Mouse (Mus musculus) heart, embryonic 15.5 days (tissue): ENCODE measurements around the gene Ciita. TPM values are rescaled to one million over a fixed set of nuclear protein-coding genes. Genes with fewer than 3 reads are reported as not detected.
A peak's percentile ranks its signal among the peaks of the same experiment; 100 is the strongest.

Experiments used
- ATAC-seq: fragments of 200-750 bp; cut with Nextera tagmentation; replicated peaks from 2 replicates; pipeline ENCODE4 v1.8.0; 2017; ENCODE audit warnings: low read depth, moderate TSS enrichment; ENCODE audit not compliant: insufficient number of reproducible peaks, insufficient read depth, low FRiP score
- H3K27ac ChIP-seq: fragments of 300-500 bp; sonication (generic); 2 replicates; pipeline ENCODE4 v1.5.1; 2015; ENCODE audit warnings: mild to moderate bottlenecking, inconsistent platforms
- H3K27me3 ChIP-seq: fragments of 300-500 bp; sonication (generic); 2 replicates; pipeline ENCODE4 v1.6.1; 2015; ENCODE audit warnings: inconsistent platforms
- H3K36me3 ChIP-seq: fragments of 300-500 bp; sonication (generic); 2 replicates; pipeline ENCODE4 v1.6.1; 2015; ENCODE audit warnings: mild to moderate bottlenecking, inconsistent platforms
- H3K4me1 ChIP-seq: fragments of 300-500 bp; sonication (generic); replicated peaks from 2 replicates; pipeline ENCODE4 v1.6.1; 2015; ENCODE audit warnings: inconsistent platforms
- H3K4me2 ChIP-seq: fragments of 300-500 bp; sonication (generic); 2 replicates; pipeline ENCODE4 v1.6.1; 2015; ENCODE audit warnings: inconsistent platforms, mild to moderate bottlenecking, moderate library complexity
- H3K4me3 ChIP-seq: fragments of 300-500 bp; sonication (generic); 2 replicates; pipeline ENCODE4 v1.5.1; 2015; ENCODE audit warnings: mild to moderate bottlenecking, inconsistent platforms
- H3K9ac ChIP-seq: fragments of 300-500 bp; sonication (generic); 2 replicates; pipeline ENCODE4 v1.6.1; 2015; ENCODE audit warnings: mild to moderate bottlenecking, inconsistent platforms
- H3K9me3 ChIP-seq: fragments of 300-500 bp; sonication (generic); replicated peaks from 2 replicates; pipeline ENCODE4 v1.6.1; 2016; ENCODE audit warnings: inconsistent platforms
- WGBS: fragments of 180-500 bp; shearing (Covaris S2); methylation state at CpG from one replicate; pipeline ENCODE4 v1.1.7; 2015; ENCODE audit warnings: mixed read lengths; 5-methylcytosine and 5-hydroxymethylcytosine counted together
- polyA plus RNA-seq: library from polyadenylated mRNA; unstranded; fragments of >200 nt; fragmentation: Nextera tagmentation; extraction: Ambion mirVana; gene quantifications from 2 replicates; pipeline ENCODE4 v1.2.1, GENCODE M21; 2015

Ciita gene
- polyA plus RNA-seq, 1 experiment from 2014 or later = 0.53 TPM

- H3K9me3 ChIP-seq = no peaks in the 10 kb centered on the region
- H3K4me3 ChIP-seq = no peak overlapping the region
- 42% methylated on average over 3 of the region's 3 CpGs for WGBS
- peak overlapping the region; percentile 11; the same call in 1 of the 2 replicates for H3K27ac ChIP-seq
- no peak overlapping the region for H3K4me2 ChIP-seq
- H3K36me3 ChIP-seq = 0 out of 2 replicates have a peak, but pooled peaks cover 2% of the 10 kb centered on the region
- H3K9ac ChIP-seq = no peak overlapping the region
- peaks cover 76% of the 10 kb centered on the region for H3K4me1 ChIP-seq
- no peaks in the 10 kb centered on the region for H3K27me3 ChIP-seq
- no peak for ATAC-seq
Observed at GRCm38 (mm10) chr16:10536961-10537360, 57.1 kb downstream of the Ciita start.

- Histone ChIP-seq H3K9me3 (no peaks in the 10 kb centered on the region), H3K4me2 (peak overlapping the region; percentile 85), H3K36me3 (no peaks in the 10 kb centered on the region), H3K4me3 (peak overlapping the region; percentile 76), H3K4me1 (peaks cover 55% of the 10 kb centered on the region), H3K27me3 (no peaks in the 10 kb centered on the region), H3K27ac (peak overlapping the region; percentile 92), H3K9ac (peak overlapping the region; percentile 80)
- 57% methylated on average over 16 of the region's 16 CpGs for WGBS
- no peak for ATAC-seq
Observed at GRCm38 (mm10) chr16:10540763-10541597, 61.1 kb downstream of the Ciita start.

DNA sequence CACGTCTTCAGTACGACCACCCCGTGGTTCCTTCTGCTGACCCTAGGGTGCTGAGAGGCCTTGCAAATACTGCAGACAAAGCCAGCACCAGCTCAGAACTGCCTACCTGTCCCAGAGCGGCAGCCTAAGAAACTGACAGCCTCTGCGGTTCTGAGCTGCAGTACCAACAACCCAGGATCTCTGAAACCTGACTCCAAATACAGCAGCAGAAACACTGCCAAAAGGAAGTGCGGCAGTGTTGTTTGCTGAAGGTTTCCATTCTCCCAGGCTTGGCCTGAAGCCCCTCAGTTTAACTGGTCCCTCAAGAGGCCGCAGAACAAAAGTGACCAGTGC, 61.7 kb downstream of the Ciita start:
- no peak for ATAC-seq
- 17% methylated on average over 7 of the region's 7 CpGs for WGBS
- Histone ChIP-seq H3K27ac (peak overlapping the region; percentile 92), H3K4me3 (peak overlapping the region; percentile 76), H3K27me3 (no peaks in the 10 kb centered on the region), H3K36me3 (no peaks in the 10 kb centered on the region), H3K9ac (peak overlapping the region; percentile 80), H3K9me3 (no peaks in the 10 kb centered on the region), H3K4me1 (peaks cover 55% of the 10 kb centered on the region), H3K4me2 (peak overlapping the region; percentile 85)

DNA sequence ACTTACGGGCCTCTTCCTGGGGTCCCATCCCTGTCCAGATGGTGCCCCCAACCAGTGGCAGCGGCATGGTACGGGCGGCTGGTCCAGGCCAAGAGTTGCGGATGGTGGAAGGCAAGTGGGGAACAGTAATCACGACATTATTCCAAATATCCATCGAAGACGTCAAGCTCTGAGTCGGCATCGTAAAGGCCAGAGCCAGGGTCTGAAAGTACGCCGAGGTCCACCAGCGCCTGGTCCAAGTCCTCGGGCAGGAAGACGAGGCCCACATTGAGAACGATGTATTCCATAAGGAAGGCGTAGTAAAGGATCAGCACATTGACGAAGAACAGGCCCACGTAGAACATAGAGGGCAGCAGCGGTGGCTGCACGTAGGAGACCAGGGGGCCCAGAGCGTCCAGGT, 62.4 kb downstream of the Ciita start:
- WGBS = 4% methylated on average over 22 of the region's 22 CpGs
- peak overlapping the region; percentile 85 for H3K4me2 ChIP-seq
- ATAC-seq = peak; percentile 14
- peak overlapping the region; percentile 92 for H3K27ac ChIP-seq
- H3K36me3 ChIP-seq = no peaks in the 10 kb centered on the region
- H3K4me1 ChIP-seq = peaks cover 53% of the 10 kb centered on the region
- H3K4me3 ChIP-seq = peak overlapping the region; percentile 76
- H3K9me3 ChIP-seq = no peaks in the 10 kb centered on the region
- peak overlapping the region; percentile 80 for H3K9ac ChIP-seq
- H3K27me3 ChIP-seq = no peaks in the 10 kb centered on the region

GRCm38 (mm10) chr16:10542698-10543365, 63.0 kb downstream of the Ciita start, which contains the start of gene Dexi:
Gene Dexi (minus strand): TSS chr16:10543054.
- Histone ChIP-seq H3K9ac (peak within 1 kb of the TSS; percentile 80), H3K9me3 (no peaks in the 10 kb centered on the region), H3K4me1 (peaks cover 50% of the 10 kb centered on the region), H3K27ac (peak within 1 kb of the TSS; percentile 92), H3K27me3 (no peaks in the 10 kb centered on the region), H3K4me3 (peak within 1 kb of the TSS; percentile 76), H3K36me3 (no peaks in the 10 kb centered on the region), H3K4me2 (peak within 1 kb of the TSS; percentile 85)
- peak; percentile 92 for ATAC-seq
- WGBS = under 1% methylated on average over 58 of the region's 61 CpGs

GRCm38 (mm10) chr16:10544995-10545622, 65.2 kb downstream of the Ciita start, which contains the start of gene Clec16a:
Gene Clec16a (plus strand): TSS chr16:10545339.
- no peaks in the 10 kb centered on the region for H3K27me3 ChIP-seq
- no peaks in the 10 kb centered on the region for H3K36me3 ChIP-seq
- 0% methylated on average over 58 of the region's 58 CpGs for WGBS
- ATAC-seq = peak; percentile 87
- peaks cover 38% of the 10 kb centered on the region for H3K4me1 ChIP-seq
- peak within 1 kb of the TSS; percentile 84 for H3K27ac ChIP-seq
- peak within 1 kb of the TSS; percentile 93 for H3K9ac ChIP-seq
- H3K4me3 ChIP-seq = peak within 1 kb of the TSS; percentile 94
- H3K9me3 ChIP-seq = no peaks in the 10 kb centered on the region
- peak within 1 kb of the TSS; percentile 89 for H3K4me2 ChIP-seq

GRCm38 (mm10) chr16:10546865-10547264, 67.0 kb downstream of the Ciita start:
- Histone ChIP-seq H3K4me1 (peaks cover 21% of the 10 kb centered on the region), H3K27me3 (no peaks in the 10 kb centered on the region), H3K27ac (no peak overlapping the region), H3K9me3 (no peaks in the 10 kb centered on the region), H3K4me3 (0 out of 2 replicates have a peak overlapping the region, but pooled peaks have one; percentile 94), H3K36me3 (no peaks in the 10 kb centered on the region), H3K4me2 (peak overlapping the region; percentile 89), H3K9ac (no peak overlapping the region)
- 31% methylated on average over 3 of the region's 3 CpGs for WGBS
- no peak for ATAC-seq

GRCm38 (mm10) chr16:10548938-10549337, 69.1 kb downstream of the Ciita start:
- no peak for ATAC-seq
- no peaks in the 10 kb centered on the region for H3K36me3 ChIP-seq
- no peak overlapping the region for H3K27ac ChIP-seq
- no peaks in the 10 kb centered on the region for H3K9me3 ChIP-seq
- no peak overlapping the region for H3K9ac ChIP-seq
- H3K4me3 ChIP-seq = no peak overlapping the region
- peaks cover 14% of the 10 kb centered on the region for H3K4me1 ChIP-seq
- 67% methylated on average over 3 of the region's 3 CpGs for WGBS
- no peak overlapping the region for H3K4me2 ChIP-seq
- no peaks in the 10 kb centered on the region for H3K27me3 ChIP-seq

GRCm38 (mm10) chr16:10549600-10549999, 69.7 kb downstream of the Ciita start:
- no peak overlapping the region for H3K4me3 ChIP-seq
- H3K4me1 ChIP-seq = peaks cover 17% of the 10 kb centered on the region
- ATAC-seq = no peak
- H3K36me3 ChIP-seq = no peaks in the 10 kb centered on the region
- no peak overlapping the region for H3K9ac ChIP-seq
- H3K9me3 ChIP-seq = no peaks in the 10 kb centered on the region
- H3K27ac ChIP-seq = no peak overlapping the region
- 89% methylated on average over 2 of the region's 2 CpGs for WGBS
- no peaks in the 10 kb centered on the region for H3K27me3 ChIP-seq
- H3K4me2 ChIP-seq = no peak overlapping the region

DNA sequence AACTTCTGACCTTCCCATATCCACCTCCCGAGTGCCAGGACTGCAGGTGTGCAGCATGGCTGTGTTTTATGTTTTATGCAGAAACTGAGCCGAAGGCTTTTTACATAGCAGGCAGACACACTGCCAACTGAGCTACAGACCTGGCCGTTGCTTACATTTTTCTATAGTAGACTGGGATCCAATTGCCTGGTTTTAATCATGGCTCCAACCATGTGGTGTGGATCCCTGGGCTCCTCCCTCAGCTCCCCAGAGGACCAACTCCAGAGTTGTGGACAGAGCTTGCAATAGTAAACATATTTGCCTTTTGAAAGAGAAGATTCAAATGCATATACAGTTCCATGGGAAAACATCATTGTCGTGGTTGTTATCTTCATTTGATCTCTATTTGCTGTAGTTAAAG, 71.7 kb downstream of the Ciita start:
- no peak for ATAC-seq
- no peak overlapping the region for H3K27ac ChIP-seq
- H3K4me3 ChIP-seq = no peak overlapping the region
- no peak overlapping the region for H3K4me2 ChIP-seq
- no peaks in the 10 kb centered on the region for H3K27me3 ChIP-seq
- 76% methylated on average over 4 of the region's 4 CpGs for WGBS
- H3K9ac ChIP-seq = no peak overlapping the region
- H3K4me1 ChIP-seq = peaks cover 7% of the 10 kb centered on the region
- H3K36me3 ChIP-seq = no peaks in the 10 kb centered on the region
- H3K9me3 ChIP-seq = no peaks in the 10 kb centered on the region

DNA sequence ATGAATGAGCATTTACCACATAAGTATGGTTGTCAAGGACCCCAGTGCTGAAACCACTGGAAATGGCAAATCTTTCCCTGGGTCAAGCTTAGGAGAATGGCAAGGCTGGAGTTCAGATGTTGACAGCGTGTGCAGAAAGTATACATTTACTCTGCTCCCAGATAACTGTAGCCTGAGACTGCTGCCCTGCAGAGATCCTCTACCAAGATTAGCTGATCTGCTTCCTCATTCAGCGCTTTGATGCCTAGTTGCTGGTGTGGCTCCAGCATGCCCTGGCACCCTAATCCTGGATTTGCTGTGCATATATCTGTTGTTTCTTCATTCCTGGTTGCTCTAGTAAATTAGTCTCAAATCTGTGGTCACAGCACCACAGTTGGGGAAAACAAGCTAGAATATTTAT, 74.0 kb downstream of the Ciita start:
- H3K9me3 ChIP-seq = no peaks in the 10 kb centered on the region
- H3K4me1 ChIP-seq = peaks cover 7% of the 10 kb centered on the region
- WGBS = 72% methylated on average over 2 of the region's 2 CpGs
- H3K4me2 ChIP-seq = no peak overlapping the region
- H3K36me3 ChIP-seq = no peaks in the 10 kb centered on the region
- no peak overlapping the region for H3K27ac ChIP-seq
- no peak for ATAC-seq
- no peak overlapping the region for H3K9ac ChIP-seq
- no peak overlapping the region for H3K4me3 ChIP-seq
- no peaks in the 10 kb centered on the region for H3K27me3 ChIP-seq
